Mouse (Mus musculus) left cerebral cortex, adult 6 months (tissue): ENCODE data around the gene Wdr13. TPM values are rescaled to one million over a fixed set of nuclear protein-coding genes. Genes with fewer than 3 reads are reported as not detected.

ENCODE experiments used
- long read RNA-seq, 2 experiments: library from polyadenylated mRNA; unstranded; transcript quantifications; one replicate each; pipeline ENCODE4 v2.0.0; 2019 to 2020
- polyA plus RNA-seq: library from polyadenylated mRNA; unstranded; fragments of <200 nt; fragmentation: Nextera tagmentation; gene quantifications from 2 replicates; pipeline ENCODE4 v1.2.3, GENCODE M21; 2021

The Wdr13 gene
- polyA plus RNA-seq, result 17.2 and 22.4 TPM in 2 replicates
- long read RNA-seq, experiment 1, full-length matches to known transcripts, result 131 of 264 reads
- long read RNA-seq, experiment 1, partial matches to known transcripts, result 41 of 264 reads
- long read RNA-seq, experiment 1, other reads (novel, unspliced or antisense), result 92 of 264 reads
- long read RNA-seq, experiment 2, full-length matches to known transcripts, result 9 of 51 reads
- long read RNA-seq, experiment 2, partial matches to known transcripts, result 8 of 51 reads
- long read RNA-seq, experiment 2, other reads (novel, unspliced or antisense), result 34 of 51 reads

DNA sequence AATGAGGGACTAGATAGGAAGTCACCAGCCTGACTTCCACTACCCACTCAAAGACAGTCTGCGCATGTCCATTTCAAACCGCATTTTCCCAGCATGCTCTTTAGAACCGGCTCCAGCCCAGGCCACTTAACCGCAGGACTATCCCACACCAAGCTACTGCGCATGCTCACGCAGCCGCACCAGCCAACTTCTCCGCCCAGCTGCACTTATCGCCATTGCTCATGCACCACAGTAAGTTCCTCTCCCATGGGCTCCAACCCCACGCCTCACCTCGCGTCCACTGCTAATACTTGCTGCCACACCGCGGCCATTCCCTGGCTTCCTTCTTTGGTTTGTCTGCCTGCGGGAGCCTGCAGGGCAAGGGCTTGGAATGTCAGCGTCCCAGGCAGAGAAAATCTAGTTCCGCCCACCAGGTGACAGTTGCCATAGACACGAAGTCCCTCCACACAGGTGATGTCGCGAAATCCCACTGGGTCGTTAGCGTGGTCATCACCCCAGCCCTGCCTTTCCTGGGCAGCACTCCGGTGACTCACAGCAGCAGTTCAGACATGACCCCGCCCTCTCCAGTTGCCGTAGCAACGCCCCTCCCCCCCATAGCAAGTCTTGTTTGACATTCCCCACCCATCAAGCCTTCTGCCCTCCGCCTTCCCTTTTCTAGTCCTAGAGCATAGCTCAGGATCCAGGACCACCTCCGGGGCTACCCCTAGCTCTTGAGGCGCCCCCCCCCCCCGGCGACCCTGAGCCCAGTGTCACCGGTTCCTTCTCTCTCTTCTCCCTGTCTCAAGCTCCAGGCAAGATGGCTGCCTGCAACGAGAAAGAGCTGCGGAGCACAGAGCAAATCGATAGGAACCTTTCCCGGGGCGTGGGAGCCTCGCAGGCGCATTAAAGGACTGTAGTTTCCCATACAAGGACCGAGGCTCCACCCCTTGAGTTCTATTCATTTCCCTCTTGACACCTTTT lies at the start of gene Wdr13:
Gene Wdr13, minus strand, starts transcription at position 876 of the 960 bp plus-strand sequence.

DNA sequence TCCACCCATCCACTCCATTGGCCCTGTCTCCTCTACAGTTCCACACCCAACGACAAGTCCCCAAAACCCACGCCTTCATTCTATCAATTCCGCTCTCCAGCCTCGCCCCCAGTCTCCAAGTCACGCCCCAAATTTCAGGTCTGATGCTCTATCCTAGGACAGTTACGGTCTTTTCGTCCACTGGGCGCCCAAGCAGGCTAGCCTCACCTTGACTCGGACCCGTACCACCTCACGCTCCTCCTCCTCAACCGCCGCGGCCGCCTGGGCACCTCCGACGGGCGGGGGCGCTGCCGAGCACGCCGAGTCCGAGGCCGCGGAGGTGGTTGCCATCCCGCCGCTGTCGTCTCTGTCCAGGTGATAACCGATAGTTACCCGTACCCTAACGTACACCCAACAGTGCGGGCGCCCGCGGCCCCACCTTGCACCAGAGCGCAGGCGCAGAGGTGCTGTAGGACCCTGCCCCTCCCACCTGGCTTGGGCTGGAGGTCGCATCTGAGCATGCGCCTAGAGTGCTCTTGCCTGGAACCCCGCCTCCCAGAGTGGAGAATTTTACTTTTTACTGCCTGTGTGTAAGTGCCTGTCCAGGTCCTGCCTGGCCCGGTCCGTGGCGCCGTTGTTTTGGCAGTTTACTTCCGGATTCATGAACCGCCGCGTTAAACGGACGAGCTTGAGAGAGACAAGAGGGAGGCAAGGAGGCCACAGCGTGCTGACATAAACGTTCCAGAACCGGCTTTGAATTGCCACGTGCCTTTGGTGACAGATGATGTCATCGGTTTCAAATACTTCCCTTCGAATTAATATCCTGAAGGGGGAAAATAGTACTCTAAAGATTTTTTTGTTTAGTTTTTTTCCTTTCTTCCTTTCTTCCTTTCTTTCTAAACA lies 43.1 kb upstream of the Wdr13 start, which contains the start of gene Tbc1d25:
Gene Tbc1d25, minus strand, starts transcription at position 678 of the 882 bp plus-strand sequence.

DNA sequence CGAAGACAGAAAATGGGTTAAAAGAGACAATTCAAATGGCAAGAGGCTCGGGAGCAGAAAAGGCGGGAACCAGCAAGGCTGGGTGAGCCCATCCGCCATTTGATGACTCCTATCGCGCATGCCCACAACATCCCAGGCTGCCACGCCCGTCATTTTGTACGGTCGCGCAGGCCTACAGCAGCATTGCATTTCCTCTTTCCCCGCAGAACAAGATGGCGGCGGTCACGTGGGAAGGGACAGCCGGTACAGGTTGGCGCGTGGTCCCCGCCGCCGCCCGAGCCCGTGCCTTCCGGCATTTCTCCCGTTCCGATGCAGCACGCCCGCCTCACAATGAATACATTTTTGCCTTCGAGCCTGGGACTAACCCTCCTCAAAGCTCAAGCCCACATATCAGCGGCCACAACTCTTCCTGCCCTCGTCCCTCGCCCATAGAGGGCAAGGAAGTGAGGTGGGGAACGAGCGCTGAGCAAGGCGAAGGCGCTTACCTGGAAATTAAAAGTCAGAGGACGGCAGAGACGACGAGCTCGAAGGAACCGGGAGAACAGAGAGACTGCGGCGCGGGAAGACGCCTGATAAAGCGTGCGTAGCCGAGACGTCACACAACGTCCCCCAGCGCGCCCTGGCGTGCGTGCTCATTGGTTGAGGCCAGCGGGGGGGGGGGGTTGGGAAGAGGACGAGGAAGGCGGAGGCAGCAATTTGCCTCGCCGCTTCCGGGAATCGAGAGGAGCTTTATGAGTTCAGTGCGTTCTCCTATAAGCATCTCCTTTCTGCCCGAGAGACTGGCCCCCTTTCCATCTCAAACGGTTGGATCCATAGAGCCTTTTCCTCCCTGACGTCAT lies 12.7 kb upstream of the Wdr13 start, which contains the start of gene Rbm3:
Gene Rbm3, minus strand, starts transcription at position 728 of the 839 bp plus-strand sequence.

DNA sequence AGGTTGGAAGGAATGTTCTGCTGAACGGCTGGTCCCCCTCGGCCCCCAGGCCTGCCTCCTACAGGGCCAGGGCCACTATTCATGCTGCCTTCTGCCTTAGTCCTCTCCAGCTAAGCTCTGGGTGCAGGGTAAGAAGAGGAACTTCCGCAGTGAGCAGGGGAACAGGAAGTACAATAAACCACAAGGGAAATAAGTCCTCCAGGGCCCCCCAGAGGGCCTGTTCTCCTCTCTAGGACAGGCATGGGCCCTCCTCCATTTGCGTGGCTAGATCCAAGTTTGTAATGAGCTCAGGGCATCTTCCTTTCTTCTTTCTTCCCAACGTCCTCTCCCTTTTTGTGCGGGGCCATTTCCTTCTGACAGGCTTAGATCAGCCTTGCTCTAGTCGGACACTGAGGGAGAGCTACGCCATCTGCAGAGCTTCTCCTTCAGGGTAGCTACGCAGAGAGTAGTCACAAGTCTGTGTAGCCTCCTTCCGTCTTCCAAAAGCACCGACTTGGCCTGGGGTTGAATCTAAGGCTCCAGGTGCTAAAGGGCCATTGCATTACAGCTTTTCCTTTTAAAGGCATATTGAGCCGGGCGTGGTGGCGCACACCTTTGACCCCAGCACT lies 42.2 kb downstream of the Wdr13 start, which contains the start of gene Was:
Gene Was, minus strand, starts transcription at position 153 of the 608 bp plus-strand sequence.

DNA sequence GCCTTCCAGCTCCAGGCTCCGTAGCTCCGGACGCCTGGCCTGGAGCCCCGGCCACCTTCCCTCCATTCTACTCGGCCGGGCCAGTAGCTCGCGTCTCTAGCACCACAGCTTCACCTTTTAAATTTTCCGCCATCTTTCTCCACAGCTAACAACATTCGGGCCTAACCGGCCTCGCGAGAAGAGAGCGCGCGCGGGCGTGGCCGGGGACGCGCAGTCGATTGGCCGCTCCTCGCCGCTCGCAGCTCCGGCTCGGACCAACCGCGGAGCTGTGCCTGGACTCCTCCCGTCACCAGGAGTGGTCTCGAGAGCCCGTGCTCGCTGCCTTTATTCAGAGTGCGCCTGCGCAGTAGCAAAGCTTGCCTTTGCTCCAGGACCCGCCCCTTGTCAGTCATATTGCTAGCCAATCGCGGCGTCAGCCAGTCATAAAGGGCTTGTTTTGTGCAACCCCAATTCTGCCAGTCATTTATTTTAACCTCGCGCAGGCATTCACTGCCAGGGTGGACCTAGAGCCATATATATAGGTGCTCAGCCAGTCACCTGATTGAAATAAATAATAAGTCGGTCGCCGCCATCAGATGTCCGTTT lies 58.2 kb downstream of the Wdr13 start, which contains the start of gene Suv39h1:
Gene Suv39h1, minus strand, starts transcription at position 331 of the 585 bp plus-strand sequence.

Other genes starting within 250 kb of the Wdr13 start
- 17.0 and 19.7 TPM in 2 replicates for gene Slc35a2, start 248.9 kb downstream of the Wdr13 start, polyA plus RNA-seq
- 64.3 and 77.7 TPM in 2 replicates for gene Pqbp1, start 233.6 kb downstream of the Wdr13 start, polyA plus RNA-seq
- gene Timm17b, start 233.5 kb downstream of the Wdr13 start, polyA plus RNA-seq, result 52.7 and 64.9 TPM in 2 replicates
- not detected in 2 replicates for gene Gm10491, start 225.1 kb downstream of the Wdr13 start, polyA plus RNA-seq
- not detected in 2 replicates for gene Gm10490, start 223.3 kb downstream of the Wdr13 start, polyA plus RNA-seq
- gene Pcsk1n, start 213.1 kb downstream of the Wdr13 start, polyA plus RNA-seq, result 460 and 1,161 TPM in 2 replicates
- not detected in 2 replicates for gene Eras, start 204.3 kb downstream of the Wdr13 start, polyA plus RNA-seq
- 9.2 and 9.8 TPM in 2 replicates for gene Hdac6, start 185.0 kb downstream of the Wdr13 start, polyA plus RNA-seq
- not detected in 2 replicates for gene Gata1, start 154.8 kb downstream of the Wdr13 start, polyA plus RNA-seq
- gene Glod5, start 114.4 kb downstream of the Wdr13 start, polyA plus RNA-seq, result 0.33 TPM in 1 of 2 replicates, not detected in the other
- 7.6 and 9.3 TPM in 2 replicates for gene Suv39h1, start 58.1 kb downstream of the Wdr13 start, polyA plus RNA-seq
- 0.25 and 0.46 TPM in 2 replicates for gene Was, start 42.4 kb downstream of the Wdr13 start, polyA plus RNA-seq
- gene Rbm3, start 13.0 kb upstream of the Wdr13 start, polyA plus RNA-seq, result 160 and 174 TPM in 2 replicates
- 10.7 and 11.2 TPM in 2 replicates for gene Tbc1d25, start 43.3 kb upstream of the Wdr13 start, polyA plus RNA-seq
- gene Ebp, start 60.6 kb upstream of the Wdr13 start, polyA plus RNA-seq, result 21.2 and 23.3 TPM in 2 replicates
- 57.0 and 59.0 TPM in 2 replicates for gene Porcn, start 73.6 kb upstream of the Wdr13 start, polyA plus RNA-seq
- gene Ftsj1, start 119.5 kb upstream of the Wdr13 start, polyA plus RNA-seq, result 29.1 and 29.3 TPM in 2 replicates
- 2.8 and 4.6 TPM in 2 replicates for gene Slc38a5, start 138.2 kb upstream of the Wdr13 start, polyA plus RNA-seq
- gene Ssxb10, start 194.5 kb upstream of the Wdr13 start, polyA plus RNA-seq, result not detected in 2 replicates
- gene Ssxb9, start 234.1 kb upstream of the Wdr13 start, polyA plus RNA-seq, result not detected in 2 replicates